Mouse (Mus musculus) naive thymus-derived CD4-positive, alpha-beta T cell, adult 2 months (primary cell): Measurements from ENCODE around the gene Myo1h.

Experiments
- DNase-seq: peaks from one replicate; pipeline ENCODE4 v3.0.0-alpha.2; 2011; ENCODE audit warnings: low read depth

The Myo1h gene

GRCm38 (mm10) chr5:114393169-114393568 lies 104.2 kb downstream of the Myo1h start:
- no peak for DNase-seq

GRCm38 (mm10) chr5:114406592-114406991 lies 117.6 kb downstream of the Myo1h start:
- no peak for DNase-seq

- no peak for DNase-seq
Measured at GRCm38 (mm10) chr5:114407269-114407668, 118.3 kb downstream of the Myo1h start.

- DNase-seq: no peak
Measured at GRCm38 (mm10) chr5:114407810-114408209, 118.8 kb downstream of the Myo1h start.

- no peak for DNase-seq
Measured at GRCm38 (mm10) chr5:114408846-114409245, 119.9 kb downstream of the Myo1h start.

- DNase-seq: no peak
Measured at GRCm38 (mm10) chr5:114410429-114410828, 121.5 kb downstream of the Myo1h start.

GRCm38 (mm10) chr5:114412361-114412998 lies 123.5 kb downstream of the Myo1h start:
- DNase-seq: no peak

- no peak for DNase-seq
Measured at GRCm38 (mm10) chr5:114413067-114413735, 124.2 kb downstream of the Myo1h start.
